Mouse (Mus musculus) heart, adult 18-20 months (tissue): ENCODE measurements around the gene Arap1. TPM values are rescaled to one million over a fixed set of nuclear protein-coding genes. Genes with fewer than 3 reads are reported as not detected.

Experiments
- DNase-seq, 2 experiments: peaks; one replicate each; pipeline ENCODE4 v3.0.0; 2021 to 2022; ENCODE audit warnings: mixed read lengths in 1 of 2
- long read RNA-seq, 2 experiments: library from polyadenylated mRNA; stranded (forward); transcript quantifications; one replicate each; pipeline ENCODE4 v2.0.0; 2021
- total RNA-seq, 2 experiments: library from RNA; stranded (reverse); gene quantifications; 2 replicates each; pipeline ENCODE4 v1.2.3; 2021

Gene Arap1
- 10 to 100 TPM; 31.3 to 35.1 TPM for total RNA-seq
- long read RNA-seq, experiment 1, full-length matches to known transcripts = 6 of 23 reads
- long read RNA-seq, experiment 1, partial matches to known transcripts = 12 of 23 reads
- long read RNA-seq, experiment 1, other reads (novel, unspliced or antisense) = 5 of 23 reads
- long read RNA-seq, experiment 2, full-length matches to known transcripts = 1 of 9 reads
- long read RNA-seq, experiment 2, partial matches to known transcripts = 5 of 9 reads
- long read RNA-seq, experiment 2, other reads (novel, unspliced or antisense) = 3 of 9 reads

- DNase-seq = peak; percentile 65 to 77
Observed at GRCm38 (mm10) chr7:101347767-101348270, at the start of gene Arap1. Arap1 (plus strand) TSS chr7:101348067.

DNA sequence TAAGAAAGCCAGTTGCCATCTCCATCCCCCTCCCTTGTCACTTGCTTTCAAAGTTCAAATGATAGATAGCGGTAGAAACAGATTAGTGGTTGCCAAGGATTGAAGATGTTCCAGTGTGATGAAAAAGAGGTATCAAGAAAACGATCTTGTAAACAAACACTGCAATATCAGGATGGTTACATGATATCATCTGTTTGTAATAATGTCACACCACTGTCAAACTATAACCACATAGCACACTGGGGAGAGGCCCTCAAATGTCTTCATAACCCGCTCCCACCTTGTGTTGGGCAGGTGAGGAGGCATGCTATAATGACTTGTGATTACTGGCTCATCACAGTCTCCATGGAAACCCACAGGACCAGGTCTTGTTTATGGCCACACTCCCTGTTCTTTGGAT lies 49.5 kb upstream of the Arap1 start:
- DNase-seq = no peak

GRCm38 (mm10) chr7:101301361-101301880 lies 46.4 kb upstream of the Arap1 start:
- DNase-seq = no peak

DNA sequence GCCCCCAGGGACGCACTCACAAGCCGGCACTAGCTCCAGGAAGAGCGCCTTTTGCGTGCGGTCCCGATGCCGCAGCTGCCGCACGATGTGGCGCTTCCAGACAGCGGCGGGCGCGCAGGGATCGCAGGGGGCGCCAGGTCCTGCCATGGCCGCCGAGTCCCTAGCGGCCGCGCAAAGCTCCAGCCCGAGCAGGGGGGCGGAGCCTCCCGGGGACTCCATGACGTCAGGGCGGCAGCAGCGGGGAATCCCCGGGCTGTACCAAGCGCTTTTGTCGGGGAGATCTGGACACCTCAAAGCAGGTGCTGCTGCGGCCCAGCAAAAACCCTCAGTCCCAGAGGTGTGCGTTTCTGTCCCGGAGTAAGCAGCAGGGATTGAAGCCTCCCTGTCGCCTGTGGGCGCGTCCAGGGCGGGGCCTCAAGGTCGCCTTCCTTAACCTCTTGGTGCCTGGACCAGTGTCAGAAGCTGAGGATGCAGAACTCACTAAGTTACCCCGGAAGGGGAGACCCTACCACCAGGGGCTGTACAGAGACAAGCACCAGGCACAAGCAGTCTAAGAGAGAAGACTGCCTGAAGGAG lies 45.9 kb upstream of the Arap1 start, which contains the start of gene Atg16l2:
Atg16l2 (minus strand) TSS at position 371 of the 576 bp plus-strand sequence.
- peak; percentile 95 to 96 for DNase-seq

GRCm38 (mm10) chr7:101302691-101303090 lies 45.2 kb upstream of the Arap1 start:
- DNase-seq = no peak

DNA sequence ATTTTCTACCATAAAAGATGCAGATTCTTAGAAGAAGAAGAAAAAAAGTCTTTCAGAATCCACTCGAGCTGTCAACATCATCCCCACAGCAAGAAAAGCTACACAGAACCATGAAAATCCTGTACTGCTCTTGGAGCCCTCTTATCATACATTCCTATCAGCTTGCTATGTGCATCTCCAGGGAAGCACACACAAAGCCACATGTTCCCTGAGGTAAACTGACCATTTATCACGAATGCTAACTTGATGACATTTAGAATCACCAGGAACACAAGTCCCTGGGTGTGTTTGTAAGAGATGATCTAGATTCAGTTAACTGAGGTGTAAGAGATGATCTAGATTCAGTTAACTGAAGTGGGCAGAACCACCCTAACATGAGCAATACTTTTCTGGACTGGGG lies 41.0 kb upstream of the Arap1 start:
- no peak for DNase-seq

DNA sequence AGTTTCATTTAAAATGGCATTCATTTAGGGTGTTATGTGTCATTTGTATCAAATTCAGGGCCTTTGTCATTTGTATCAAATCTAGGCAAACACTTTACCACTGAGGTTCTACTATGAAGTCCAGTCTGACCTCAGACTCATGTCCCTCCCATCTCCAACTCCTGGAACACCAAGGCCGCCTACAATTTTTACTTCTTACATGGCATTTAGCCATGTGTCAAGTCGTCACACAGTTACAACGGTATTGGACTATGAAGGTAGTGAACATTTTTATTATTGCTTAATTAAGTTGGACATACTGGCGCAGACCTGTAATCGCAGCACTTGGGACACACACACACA lies 37.9 kb upstream of the Arap1 start:
- no peak for DNase-seq

DNA sequence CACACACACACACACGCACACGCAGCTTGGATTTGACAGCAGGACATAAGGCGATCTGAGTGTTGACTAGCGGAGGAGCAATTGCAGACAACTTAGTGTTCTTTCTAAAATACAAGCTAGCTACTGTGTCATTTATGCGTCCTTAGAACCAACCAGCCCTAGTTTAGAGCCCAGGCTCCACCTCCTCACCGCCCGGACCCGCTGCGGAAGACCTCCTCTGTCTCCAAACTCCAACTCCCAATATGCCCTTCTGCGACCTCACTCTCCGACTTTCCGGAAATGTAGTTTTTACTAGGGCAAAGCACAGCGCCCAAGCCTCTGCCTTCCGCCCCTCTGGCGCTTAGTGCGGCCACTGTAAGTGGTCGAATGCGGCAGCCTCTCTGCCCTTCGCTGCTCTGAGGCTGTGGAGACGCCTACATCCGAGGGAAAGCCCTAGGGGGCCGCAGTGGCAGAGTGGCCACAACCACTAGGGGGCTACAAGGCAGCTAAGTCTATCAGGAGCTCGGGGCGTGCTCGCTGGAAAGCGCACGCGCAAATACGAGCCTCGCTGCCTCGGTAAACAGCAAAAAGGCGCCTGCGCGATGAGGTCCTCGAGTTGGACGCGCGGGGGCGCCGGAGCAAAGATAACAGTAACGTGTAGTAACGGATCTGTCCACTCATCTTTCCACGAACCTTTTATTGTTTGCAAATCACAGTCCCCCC lies 37.4 kb upstream of the Arap1 start:
- peak; percentile 98 for DNase-seq

DNA sequence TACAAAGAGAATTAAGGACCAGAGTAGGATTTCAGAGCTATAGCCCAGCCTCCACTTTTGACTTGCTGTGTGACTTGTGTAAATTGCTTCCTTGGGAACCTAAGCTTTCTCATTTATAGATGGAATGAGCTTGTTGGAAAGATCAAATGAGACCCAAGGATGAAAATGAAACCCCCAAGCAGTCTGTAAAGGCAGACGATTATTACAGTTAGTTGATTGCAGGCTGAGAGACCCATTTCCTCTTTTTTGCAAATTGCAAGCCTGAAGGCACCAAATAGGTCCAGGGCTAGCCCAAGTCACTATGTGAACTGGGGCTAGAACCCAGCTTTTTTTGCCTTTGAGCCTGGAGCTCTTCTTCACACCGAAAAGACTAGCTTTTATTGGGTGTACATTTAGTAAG lies 36.8 kb upstream of the Arap1 start:
- DNase-seq = no peak

- DNase-seq = no peak
Observed at GRCm38 (mm10) chr7:101313033-101313432, 34.8 kb upstream of the Arap1 start.

GRCm38 (mm10) chr7:101314396-101314795 lies 33.5 kb upstream of the Arap1 start:
- DNase-seq = no peak

GRCm38 (mm10) chr7:101315699-101316098 lies 32.2 kb upstream of the Arap1 start:
- DNase-seq = no peak

DNA sequence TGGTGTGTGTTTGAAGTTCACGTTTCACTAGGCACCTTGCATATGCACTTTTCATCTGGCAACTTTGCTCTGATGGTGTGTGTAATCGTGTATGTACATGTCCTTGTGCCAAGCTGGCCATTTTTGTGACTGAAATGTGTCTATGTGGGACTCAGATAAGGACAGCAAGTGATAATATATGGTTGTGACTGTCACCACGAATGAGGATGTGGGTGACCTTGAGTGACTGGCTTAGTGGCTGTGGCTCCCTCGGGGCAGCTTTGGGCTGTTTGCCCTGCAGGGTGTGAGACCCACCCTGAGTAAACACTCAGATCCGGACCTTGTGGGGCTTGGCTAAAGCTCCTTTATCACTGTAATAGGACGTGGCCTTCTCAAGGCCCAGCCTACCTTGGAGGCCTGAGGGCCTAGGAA lies 31.3 kb upstream of the Arap1 start:
- DNase-seq = no peak

DNA sequence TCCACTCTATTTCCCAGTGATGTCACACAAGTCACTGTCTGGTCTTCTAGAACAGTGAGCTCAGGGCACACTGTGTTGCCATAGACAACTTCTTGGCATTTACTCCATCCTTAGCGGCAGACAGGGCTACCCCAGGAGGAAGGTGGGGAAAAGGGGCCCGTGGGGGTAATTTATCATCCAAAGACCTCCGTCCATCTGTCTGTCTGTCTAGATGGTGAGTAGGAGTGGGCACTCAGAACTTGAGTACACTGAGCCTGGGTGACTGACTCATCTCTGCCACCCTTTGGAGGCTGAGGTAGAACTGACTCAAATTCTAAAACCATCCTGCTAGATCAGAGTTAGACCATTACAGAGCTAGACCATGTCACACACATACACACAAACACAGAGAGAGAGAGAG lies 30.9 kb upstream of the Arap1 start, which contains the start of gene Stard10:
Stard10 (plus strand) TSS at position 73 of the 400 bp plus-strand sequence.
- DNase-seq = no peak

- no peak for DNase-seq
Observed at GRCm38 (mm10) chr7:101318848-101319247, 29.0 kb upstream of the Arap1 start.

DNA sequence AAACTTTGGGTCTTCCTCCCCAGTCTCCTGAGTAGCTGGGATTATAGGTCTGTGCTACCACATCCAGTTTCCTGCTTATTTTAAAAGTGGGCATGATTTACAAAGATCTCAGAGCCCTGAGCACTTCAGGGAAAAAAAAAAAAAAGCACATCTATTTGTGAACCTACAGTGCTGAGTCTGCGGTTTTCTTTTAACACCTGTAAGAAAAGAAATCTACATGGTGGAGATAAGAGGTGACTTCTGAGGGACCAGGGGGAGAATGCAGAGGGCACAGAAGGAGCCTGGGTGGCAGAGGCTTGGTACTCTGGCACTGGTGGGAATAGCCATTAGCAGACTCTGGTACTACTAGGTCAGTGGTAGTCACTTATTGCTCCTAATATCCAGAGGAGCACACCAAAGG lies 28.1 kb upstream of the Arap1 start:
- no peak for DNase-seq

GRCm38 (mm10) chr7:101320399-101321217 lies 27.3 kb upstream of the Arap1 start:
- peak in 1 of 2 experiments; percentile 44 for DNase-seq

DNA sequence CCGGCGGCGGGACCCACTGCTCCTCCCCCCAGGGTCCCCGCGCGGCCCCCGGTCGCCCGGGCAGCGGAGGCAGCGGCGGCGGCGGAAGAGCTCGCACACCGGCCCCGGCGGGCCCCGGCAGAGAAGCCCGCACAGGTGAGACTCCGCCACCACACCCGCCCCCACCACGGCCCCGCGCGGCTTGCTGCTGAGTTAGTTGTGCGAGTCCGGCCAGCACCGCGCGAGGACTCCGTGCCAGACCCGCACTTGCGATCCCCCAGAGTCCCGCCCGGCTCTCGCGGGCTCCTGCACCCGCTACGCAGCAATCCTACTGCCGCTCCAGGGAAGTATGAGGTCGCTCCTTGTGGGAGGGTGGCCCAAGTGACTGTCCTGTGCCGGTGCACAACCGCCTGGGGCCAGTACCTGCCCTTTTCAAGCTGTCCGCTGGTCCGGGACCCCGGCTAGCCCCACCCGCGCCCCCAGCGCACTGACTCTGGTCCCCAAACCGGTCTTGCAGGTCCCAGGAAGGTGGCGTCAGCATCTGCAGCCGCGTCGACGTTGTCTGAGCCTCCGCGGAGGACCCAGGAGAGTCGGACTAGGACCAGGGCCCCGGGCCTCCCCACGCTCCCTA lies 26.5 kb upstream of the Arap1 start:
- DNase-seq = peak in 1 of 2 experiments; percentile 48

DNA sequence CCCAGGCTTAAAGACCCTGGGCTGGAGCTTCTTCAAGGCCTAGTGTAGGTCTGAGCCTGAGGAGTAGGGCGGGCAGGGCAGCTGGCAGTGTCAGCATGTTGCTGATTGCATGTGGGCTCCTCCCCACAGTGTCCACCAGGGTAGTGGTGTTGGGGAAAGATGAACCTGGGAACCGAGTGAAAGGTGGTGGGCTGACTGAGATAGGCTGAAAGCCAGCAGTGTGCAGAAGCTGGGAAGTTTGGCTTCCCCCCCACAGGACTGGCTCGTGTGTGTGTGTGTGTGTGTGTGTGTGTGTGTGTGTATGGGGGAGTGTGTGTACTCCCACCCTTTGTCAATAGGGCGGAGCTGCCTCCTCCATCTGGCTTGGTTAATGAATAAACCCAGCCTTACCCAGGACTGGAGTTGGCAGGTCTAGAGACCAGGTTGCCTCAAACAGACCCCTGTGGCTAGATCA lies 24.7 kb upstream of the Arap1 start:
- no peak for DNase-seq

GRCm38 (mm10) chr7:101324142-101324962 lies 23.5 kb upstream of the Arap1 start:
- DNase-seq = no peak

- DNase-seq = no peak
Observed at GRCm38 (mm10) chr7:101326006-101326405, 21.9 kb upstream of the Arap1 start.
